Mouse (Mus musculus) monocyte, adult 2 months (primary cell): ENCODE results near the gene Fbxo2.
"Not testable (repeated sequence)": the region's sequence is repeated elsewhere in the genome, so short reads cannot be mapped to it uniquely, and the experiment has no call there.

Experiments
- DNase-seq, 2 experiments: peaks; one replicate each; pipeline ENCODE4 v3.0.0; 2022; ENCODE audit warnings: low spot score in 2 of 2, low read depth in 1 of 2

Fbxo2 gene

DNA sequence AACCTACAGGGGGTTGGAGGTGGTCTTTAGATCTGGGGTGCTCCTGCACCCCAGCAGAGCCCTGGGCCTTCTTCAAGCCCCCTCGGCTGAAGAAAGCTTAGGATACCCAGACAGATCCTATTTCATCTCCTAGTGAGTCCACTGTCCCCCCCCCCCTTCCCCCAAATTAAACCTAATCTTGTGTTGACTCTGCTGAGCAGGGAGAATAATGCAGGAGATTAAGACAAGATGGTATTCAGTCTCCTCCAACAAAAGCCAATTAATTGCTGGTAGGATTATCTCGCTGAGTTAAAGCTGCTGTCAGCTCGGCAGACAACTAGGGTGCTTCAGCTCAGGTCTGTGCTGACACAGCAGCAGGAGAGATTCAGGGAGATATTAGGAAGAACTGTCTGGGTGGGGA lies 10.8 kb downstream of the Fbxo2 start:
- DNase-seq: no peak

DNA sequence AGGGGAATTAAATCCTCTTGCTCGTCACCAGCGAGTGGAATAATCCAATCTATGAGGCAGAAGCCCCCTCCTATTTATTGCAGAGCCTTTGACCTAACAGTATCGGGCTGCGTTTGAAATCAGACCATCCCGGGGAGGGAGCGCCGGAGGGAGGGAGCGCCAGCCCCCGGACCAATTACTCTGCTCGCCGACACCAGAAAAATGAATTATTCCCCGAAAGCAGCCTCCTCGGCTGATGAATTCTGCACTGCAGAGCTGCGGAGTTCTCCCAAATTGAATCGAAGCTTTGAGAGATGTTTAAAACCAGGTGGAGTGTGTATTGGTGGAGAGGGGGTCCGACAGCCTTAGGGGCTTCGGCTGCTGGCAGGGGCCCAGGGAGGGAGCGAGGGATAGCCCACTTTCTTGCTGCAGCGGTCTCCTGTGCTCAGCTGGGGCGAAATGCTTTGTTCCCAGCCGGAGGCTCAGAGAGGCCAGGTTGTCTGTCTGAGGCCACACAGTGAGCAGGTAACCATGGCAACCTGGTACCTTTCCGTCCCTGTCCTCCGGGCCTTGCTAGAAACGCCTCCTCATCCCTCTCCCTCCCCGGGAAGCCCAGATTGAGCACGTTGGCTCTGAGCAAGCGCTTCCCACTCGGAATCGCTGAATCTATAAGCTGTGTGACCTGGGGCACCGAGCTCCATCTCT lies 13.5 kb downstream of the Fbxo2 start:
- no peak for DNase-seq

- DNase-seq: no peak
Measured at GRCm38 (mm10) chr4:148174495-148174862, 14.1 kb downstream of the Fbxo2 start.

GRCm38 (mm10) chr4:148176603-148177002 lies 16.2 kb downstream of the Fbxo2 start:
- not testable (repeated sequence) for DNase-seq

DNA sequence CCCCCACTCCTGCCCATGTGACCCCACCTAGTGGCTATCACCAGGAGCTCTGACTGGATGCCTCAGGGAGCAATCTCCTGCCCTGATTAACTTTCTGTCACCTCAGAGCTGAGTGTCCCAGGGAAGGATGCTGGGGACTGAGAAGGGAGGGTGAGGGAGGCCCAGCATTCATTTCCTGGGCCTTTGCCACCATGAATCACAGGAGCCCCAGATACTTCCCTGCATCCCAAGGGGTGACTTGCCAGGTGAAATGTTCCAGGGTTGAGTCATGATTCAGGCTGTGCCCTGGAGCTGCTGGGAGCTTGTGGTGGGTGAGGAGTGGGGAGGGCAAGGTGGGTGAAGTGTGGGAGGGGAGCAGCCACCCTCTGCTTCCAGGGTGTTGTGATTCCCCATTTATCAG lies 17.3 kb downstream of the Fbxo2 start:
- DNase-seq: no peak

- no peak for DNase-seq
Measured at GRCm38 (mm10) chr4:148181483-148181882, 21.1 kb downstream of the Fbxo2 start.

DNA sequence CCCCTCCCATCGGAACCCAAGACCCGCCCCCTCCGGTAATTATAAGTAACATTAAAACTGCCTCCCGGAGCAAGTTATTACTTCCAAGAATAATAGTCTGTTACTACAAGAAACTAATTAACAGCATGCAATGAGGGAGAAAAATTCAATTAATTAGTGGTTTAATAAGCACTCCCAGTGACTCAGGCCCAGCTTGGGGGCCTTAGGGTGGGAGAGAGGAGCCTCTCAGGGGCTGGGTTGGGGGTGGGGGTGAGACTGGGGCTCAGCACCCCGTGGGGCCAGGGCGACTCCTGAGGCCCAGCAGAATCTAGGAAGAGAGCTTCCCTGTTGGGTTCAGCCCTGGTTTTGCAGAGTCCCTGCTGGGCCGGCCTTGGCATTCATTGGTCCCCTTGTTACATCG lies 21.9 kb downstream of the Fbxo2 start:
- no peak for DNase-seq

GRCm38 (mm10) chr4:148184564-148184963 lies 24.1 kb downstream of the Fbxo2 start:
- no peak for DNase-seq

DNA sequence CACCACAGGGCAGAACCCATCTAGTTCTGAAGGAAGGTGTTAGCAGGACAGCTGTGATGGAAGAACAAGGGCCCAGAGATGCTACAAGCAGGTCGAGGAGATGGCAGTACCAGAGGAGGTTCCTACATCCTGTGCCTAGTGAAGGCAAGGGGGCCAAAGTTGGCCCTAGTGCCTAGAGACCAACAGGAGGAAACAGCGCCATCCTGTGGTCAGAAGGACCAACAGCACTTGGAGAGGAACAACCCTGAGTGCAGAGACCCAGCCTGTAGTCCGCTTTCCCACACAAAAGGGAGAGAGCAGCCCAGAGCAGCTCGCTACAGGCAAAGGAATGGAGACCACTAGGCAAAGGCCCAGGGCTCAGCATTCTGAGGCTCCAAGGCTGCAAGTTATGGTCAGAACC lies 25.4 kb downstream of the Fbxo2 start:
- no peak for DNase-seq

GRCm38 (mm10) chr4:148188767-148189166 lies 28.3 kb downstream of the Fbxo2 start:
- DNase-seq: not testable (repeated sequence)

DNA sequence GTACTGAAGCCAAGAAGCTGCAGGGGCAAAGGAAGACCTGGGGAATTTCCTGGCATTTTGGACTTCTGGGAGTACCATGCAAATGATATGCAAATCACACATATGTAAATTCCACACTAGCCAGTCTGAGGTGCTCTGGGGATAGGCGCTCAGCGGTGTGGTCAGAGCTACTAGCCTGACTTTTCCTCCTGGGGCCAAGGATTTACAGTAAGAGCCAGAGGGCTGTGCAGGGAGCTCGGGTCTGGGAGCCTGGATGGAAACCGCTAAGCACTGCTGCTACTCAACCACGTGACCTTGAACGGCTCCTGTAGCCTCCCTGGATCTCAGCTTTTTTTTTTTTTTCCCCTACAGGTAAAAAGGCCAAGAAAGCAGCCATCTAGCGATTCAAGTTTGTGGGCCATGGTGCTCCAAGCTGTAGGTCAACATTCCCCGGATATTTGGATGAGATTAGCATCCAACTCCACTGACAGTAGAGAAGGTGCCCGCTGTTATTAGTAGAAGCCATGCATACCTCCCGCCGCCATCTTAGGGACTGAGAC lies 32.4 kb downstream of the Fbxo2 start:
- no peak for DNase-seq

GRCm38 (mm10) chr4:148194400-148194799 lies 34.0 kb downstream of the Fbxo2 start:
- no peak for DNase-seq

- no peak for DNase-seq
Measured at GRCm38 (mm10) chr4:148198721-148199120, 38.3 kb downstream of the Fbxo2 start.

DNA sequence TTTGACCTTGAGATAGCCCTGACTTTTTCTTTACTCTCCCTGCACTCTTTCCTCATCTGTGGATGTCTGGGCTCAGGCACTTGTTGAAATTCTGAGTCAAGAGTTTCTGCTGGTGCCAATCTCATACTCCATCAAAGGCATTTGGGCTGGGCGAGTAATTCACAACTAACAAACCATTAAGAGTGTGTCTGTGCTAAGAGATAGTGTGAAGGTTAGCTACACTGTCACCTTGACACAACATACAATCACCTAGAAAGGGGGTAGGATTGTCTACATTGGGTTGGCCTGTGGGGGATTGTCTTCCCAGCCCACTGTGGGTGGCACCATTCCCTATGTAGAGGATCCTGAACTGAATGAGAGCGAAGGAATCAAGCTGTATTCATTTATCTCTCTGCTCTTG lies 43.1 kb downstream of the Fbxo2 start:
- DNase-seq: no peak

DNA sequence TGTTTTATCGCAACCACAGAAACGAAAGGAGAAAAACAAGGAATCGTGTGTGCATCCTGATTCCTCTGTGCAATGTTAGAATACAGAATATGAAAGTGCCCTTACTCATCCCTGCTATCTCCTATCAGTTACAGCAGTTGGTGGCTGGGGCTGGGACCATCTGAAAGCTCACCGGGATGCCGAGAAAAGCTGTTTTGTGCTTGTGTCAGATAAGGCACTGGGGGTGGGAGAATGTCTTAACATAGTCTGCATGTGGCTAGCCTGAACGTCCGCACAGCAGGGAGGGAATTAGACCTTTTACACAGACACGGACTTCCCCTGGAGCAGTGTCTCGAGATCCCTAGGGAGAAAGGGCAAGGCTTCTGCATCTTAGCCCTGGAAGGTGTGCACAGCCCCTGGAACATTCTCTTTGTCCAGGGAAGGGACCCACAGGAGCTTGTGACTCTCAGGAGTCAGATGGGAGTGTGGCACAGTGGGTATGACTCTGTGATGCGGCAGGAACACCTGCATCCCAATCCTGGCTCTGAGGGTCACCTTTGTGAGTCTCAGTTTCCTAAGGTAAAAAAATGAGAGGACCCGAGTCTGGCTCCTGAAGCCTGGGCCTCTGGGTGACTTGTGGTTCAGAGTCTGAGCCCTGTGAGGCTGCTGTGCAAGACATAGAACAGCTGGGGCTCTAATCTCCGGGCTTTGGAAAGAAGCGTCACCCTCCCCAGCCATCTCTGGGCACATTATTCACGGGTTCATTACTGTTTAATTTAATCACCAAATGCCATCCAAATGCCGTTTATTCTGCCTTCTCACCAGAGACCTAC lies 43.8 kb downstream of the Fbxo2 start:
- no peak for DNase-seq

DNA sequence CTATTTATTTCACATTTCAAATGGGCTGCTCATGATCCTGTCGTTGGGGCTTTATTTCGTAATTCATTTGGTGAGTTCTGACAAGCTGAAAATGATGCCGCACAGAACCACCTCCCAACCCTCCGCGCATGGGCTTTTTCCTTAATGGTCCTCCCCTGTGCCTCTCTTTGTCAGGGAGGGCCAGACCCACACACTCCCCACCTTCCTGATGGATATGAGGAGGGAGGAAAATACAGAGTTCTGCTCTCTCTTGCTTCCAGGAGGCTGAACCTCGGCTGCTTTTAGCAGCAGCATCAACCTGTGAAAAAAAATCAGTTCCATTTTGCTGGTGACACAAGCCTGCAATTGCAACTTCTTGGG lies 44.4 kb downstream of the Fbxo2 start:
- DNase-seq: no peak

GRCm38 (mm10) chr4:148214460-148215136 lies 54.2 kb downstream of the Fbxo2 start:
- DNase-seq: no peak

DNA sequence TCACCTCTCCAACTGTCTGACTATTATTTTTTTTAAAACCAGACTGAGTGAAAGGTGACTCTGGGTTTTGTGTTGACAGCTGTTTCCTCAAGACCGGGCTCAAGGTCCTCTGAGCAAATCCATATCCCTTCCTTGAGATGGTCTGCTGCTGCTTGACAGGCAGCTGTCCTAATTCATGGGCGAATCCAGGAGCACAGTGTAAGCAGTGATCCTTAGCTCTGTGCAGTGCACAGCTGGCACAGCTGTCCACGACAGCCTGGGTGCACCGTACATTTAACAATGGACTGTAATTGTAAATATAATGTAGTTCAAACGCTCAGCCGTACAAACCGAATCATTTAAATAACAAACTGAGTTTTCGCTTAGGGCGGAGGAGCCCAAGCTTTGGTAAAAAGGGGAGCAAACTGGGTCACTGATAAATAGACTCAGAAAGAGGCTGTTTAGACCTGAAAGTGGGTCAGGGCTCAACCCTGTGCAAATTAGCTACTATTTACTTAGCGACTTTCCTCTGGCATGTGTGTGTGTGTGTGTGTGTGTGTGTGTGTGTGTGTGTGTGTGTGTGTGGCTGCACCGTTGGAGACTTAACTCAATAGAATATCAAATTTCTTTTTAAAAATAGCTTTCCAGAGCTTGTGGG lies 55.0 kb downstream of the Fbxo2 start:
- DNase-seq: no peak
